Mouse (Mus musculus) forebrain, embryonic 10.5 days (tissue): ENCODE data around the gene Ifi47. TPM values are rescaled to one million over a fixed set of nuclear protein-coding genes. Genes with fewer than 3 reads are reported as not detected.
"Not testable (repeated sequence)": the region's sequence is repeated elsewhere in the genome, so short reads cannot be mapped to it uniquely, and the experiment has no call there.

Experiments
- DNase-seq: peaks from one replicate; pipeline ENCODE4 v3.0.0-alpha.2; 2017; ENCODE audit warnings: low spot score; ENCODE audit errors: extremely low spot score
- H3K27ac ChIP-seq: fragments of 300-500 bp; sonication (generic); 2 replicates; pipeline ENCODE4 v1.5.1; 2016; ENCODE audit warnings: mild to moderate bottlenecking
- H3K27me3 ChIP-seq: fragments of 300-500 bp; sonication (generic); 2 replicates; pipeline ENCODE4 v1.6.1; 2016; ENCODE audit warnings: mild to moderate bottlenecking; ENCODE audit not compliant: poor library complexity, severe bottlenecking
- H3K36me3 ChIP-seq: fragments of 300-500 bp; sonication (generic); replicated peaks from 2 replicates; pipeline ENCODE4 v1.6.1; 2016; ENCODE audit warnings: mild to moderate bottlenecking, moderate library complexity
- H3K4me1 ChIP-seq: fragments of 300-500 bp; sonication (generic); 2 replicates; pipeline ENCODE4 v1.6.1; 2016
- H3K4me3 ChIP-seq: fragments of 300-500 bp; sonication (generic); 2 replicates; pipeline ENCODE4 v1.5.1; 2016; ENCODE audit warnings: mild to moderate bottlenecking, moderate library complexity
- H3K9me3 ChIP-seq: fragments of 300-500 bp; sonication (generic); 2 replicates; pipeline ENCODE4 v1.6.1; 2016; ENCODE audit warnings: mild to moderate bottlenecking, moderate library complexity
- WGBS: fragments of 180-500 bp; shearing (Covaris S2); methylation state at CpG from one replicate; pipeline ENCODE4 v1.1.7; 2016; 5-methylcytosine and 5-hydroxymethylcytosine counted together
- polyA plus RNA-seq: library from polyadenylated mRNA; unstranded; fragments of >200 nt; fragmentation: Nextera tagmentation; extraction: Ambion mirVana; gene quantifications from 2 replicates; pipeline ENCODE4 v1.2.1, GENCODE M21; 2016

The Ifi47 gene
- 0.12 and 0.62 TPM in 2 replicates for polyA plus RNA-seq

DNA sequence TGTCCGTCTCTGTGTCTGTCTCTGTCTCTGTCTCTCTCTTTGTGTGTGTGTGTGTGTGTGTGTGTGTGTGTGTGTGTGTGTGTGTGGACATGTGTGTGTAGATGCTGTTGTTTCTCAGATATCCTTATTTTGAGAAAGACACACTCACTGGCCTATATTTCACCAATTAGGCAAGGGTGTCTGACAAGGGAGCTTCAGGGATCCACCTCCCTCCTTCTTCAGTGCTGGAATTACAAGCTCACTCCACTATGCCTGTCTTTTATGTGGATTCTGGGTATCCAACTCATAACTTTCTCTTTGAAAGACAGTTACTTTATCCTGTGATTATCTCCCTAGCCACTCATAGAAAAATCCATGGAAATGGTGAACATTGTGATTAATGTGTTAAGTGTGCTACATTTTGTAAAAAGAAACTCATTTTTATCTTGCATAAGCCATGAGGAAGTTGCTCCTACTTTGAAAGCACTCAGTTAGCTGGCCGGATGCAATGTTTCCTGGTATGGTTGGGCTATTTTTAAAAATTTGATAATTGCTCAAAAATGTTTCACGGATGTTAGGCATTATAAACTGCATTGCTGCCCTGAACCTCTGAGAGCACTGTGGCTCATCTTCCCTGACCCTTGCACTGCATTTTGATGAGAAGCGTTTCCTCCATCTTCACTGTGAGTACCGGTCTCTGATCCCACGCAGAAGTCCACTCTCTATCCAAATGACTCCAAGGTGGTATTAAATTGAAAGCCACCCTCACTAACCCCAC lies at the start of gene Ifi47:
TSS of gene Ifi47 (plus strand) at position 587 of the 757 bp plus-strand sequence.
- WGBS = 89% methylated on average over 6 of the region's 6 CpGs
- H3K4me1 ChIP-seq, H3K4me3 ChIP-seq, H3K27me3 ChIP-seq, H3K9me3 ChIP-seq, DNase-seq, H3K36me3 ChIP-seq, H3K27ac ChIP-seq: not testable (repeated sequence)

DNA sequence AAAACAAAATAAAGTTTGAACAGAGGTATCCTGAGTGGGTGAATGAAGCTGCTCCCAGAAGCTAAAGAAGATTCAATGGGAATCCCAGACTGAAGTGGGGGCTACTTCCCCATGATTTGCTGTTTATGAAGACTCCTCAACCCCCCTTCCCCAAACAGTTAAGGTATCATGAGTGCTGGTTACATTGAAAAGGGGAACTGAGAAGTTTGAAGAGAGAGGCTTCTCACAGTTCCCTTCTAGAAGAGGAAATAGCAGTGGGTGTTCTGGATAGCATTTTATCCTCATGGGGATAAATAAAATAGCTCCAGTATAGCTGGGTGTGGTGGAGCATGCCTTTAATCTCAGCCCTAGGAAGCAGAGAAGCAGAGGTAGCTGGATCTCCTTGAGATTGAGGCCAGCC lies 26.3 kb upstream of the Ifi47 start:
- H3K27ac ChIP-seq, DNase-seq, H3K9me3 ChIP-seq, H3K36me3 ChIP-seq, H3K4me3 ChIP-seq, H3K27me3 ChIP-seq, H3K4me1 ChIP-seq: not testable (repeated sequence)

DNA sequence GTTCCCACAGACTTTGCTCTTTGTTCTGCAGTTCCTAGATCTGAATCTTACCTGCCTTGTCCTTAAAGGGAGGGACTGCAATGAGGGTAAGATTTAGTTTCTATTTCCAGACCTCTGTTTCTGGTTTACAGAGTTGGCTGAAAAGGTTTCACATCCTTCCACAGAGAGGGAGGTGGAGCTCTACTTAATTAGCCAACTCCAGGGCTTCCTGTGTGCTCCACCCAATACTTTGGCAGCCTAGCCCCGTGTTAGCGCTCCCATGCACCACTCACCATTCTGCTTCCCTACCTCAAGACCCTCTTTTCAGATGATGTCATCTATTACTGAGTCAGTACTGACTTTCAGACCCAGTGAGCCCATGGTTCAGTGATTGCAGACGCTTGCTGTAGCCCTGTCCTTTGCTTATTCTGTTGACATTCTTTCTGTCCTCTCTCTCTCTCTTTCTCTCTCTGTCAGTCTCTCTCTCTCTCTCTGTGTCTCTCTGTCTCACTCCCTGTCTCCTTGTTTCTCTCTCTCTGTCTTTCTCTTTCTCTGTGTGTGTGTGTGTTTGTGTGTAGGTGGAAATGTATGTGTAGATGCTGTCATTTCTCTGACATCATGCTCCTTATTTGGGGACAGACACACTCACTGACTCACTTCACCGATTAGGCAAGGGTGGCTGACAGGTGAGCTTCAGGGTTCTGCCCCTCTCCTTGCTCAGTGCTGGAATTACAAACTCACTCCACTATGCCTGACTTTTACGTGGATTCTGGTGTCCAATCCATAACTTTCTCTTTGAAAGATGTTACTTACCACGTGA lies 25.1 kb upstream of the Ifi47 start, which contains the start of gene 9930111J21Rik2:
TSS of gene 9930111J21Rik2 (minus strand) at position 150 of the 799 bp plus-strand sequence.
- H3K27ac ChIP-seq, H3K4me1 ChIP-seq, DNase-seq, H3K9me3 ChIP-seq, H3K36me3 ChIP-seq, H3K4me3 ChIP-seq, H3K27me3 ChIP-seq: not testable (repeated sequence)
- WGBS = 93% methylated on average over 1 of the region's 6 CpGs

DNA sequence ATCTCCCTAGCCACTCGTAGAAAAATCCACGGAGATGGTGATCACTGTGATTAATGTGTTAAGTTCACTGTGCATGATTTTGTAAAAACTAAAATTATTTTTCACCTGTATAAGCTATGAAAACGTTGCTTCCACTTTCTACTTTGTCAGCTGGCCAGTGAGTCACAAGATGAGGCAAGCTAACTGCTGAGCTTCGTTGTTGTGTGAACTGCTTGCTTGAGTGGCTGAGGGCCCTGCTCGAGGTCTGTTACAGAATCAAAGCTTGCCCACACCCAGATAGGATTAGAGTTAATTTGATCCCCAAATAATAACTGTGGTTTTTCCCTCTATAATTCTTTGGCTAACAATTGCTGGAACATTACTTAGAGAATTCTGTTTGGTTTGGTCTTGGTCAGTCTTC lies 24.5 kb upstream of the Ifi47 start:
- H3K9me3 ChIP-seq, H3K27ac ChIP-seq, H3K4me3 ChIP-seq, H3K36me3 ChIP-seq, DNase-seq, H3K4me1 ChIP-seq, H3K27me3 ChIP-seq: not testable (repeated sequence)
- WGBS = no CpG with 5 or more reads among the region's 5 CpGs

DNA sequence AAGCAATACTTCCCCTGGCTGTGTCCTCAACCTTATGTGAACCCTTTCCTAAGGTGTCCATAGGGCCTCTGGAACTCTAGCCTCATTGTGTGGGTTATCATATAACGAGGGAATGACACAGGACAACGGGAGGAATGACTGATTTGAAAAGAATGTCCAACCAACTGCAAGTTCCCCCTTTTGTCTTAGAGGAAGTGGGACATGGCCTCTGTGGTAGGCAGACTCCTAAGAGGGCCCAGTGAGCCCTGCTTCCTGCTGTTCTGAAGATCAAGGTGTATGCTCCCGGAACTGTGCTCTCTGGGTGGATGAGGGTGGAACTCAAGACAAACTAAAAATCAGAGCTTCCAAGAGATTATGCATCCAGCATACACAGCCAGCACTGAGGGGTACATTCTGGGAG lies 16.3 kb upstream of the Ifi47 start:
- WGBS = 81% methylated on average over 2 of the region's 3 CpGs
- H3K4me1 ChIP-seq, H3K4me3 ChIP-seq, H3K27ac ChIP-seq, H3K27me3 ChIP-seq, H3K36me3 ChIP-seq, H3K9me3 ChIP-seq, DNase-seq: not testable (repeated sequence)

DNA sequence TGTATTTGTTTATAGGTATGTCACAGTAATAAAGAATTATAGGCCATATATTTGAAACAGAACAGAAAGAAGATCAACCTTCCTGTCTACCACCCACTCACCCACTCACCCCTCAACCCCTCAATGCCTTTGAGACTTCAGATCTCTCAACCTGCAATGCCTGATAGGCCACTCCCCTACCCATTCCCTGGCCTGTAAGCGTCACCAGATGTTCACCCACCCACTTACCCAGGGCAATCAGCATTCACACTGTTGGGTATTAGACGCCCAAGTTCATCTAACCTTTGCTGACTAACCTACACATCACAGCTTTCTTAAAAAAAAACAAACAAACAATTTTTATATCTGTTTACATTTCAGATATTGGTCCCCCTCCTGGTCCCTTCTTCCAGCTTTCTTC lies 14.5 kb upstream of the Ifi47 start:
- 76% methylated on average over 2 of the region's 2 CpGs for WGBS

DNA sequence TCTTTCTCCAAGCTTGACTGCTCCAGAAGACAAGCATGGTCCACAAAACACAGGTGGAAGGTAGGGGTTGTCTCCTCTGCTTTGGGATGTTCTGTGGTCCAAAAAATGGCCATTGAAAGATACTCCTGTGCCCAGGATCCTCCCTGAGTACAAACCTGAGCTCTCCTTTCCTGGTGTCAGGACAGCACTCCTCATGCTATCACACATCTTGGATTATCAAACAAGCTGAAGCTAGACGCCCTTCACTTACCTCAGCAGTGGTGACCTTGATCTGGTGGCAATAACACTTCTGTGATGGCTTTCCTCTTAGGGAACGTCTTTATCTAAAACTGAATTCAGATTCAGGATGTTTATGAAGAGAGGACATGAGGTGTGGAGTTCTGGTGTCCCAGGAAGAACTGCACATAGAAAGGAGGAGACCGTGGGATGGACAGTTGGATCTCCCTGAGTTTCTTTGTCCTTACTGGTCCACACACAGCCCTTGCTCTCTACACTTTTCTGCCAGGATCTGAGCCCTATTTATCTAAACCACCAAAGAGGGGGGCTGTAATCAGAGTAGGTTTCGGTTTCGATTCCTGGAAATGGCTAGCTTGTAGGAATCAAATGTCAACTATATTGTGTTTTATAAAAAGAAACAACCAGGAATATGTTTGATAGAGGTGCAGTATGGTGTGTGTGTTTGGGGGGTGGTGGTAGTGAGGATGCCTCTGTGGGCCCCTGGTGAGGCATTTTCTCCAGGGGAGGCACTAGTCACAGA lies 12.5 kb upstream of the Ifi47 start, which contains the start of gene Tgtp2:
TSS of gene Tgtp2 (minus strand) at position 494 of the 757 bp plus-strand sequence.
- H3K27me3 ChIP-seq, H3K36me3 ChIP-seq, H3K9me3 ChIP-seq, H3K27ac ChIP-seq, H3K4me1 ChIP-seq, H3K4me3 ChIP-seq, DNase-seq: not testable (repeated sequence)
- 81% methylated on average over 5 of the region's 5 CpGs for WGBS

More for the DNA sequence above, 14.5 kb upstream of the Ifi47 start:
- H3K36me3 ChIP-seq, H3K9me3 ChIP-seq, H3K4me3 ChIP-seq, DNase-seq, H3K27me3 ChIP-seq, H3K27ac ChIP-seq, H3K4me1 ChIP-seq: not testable (repeated sequence)

DNA sequence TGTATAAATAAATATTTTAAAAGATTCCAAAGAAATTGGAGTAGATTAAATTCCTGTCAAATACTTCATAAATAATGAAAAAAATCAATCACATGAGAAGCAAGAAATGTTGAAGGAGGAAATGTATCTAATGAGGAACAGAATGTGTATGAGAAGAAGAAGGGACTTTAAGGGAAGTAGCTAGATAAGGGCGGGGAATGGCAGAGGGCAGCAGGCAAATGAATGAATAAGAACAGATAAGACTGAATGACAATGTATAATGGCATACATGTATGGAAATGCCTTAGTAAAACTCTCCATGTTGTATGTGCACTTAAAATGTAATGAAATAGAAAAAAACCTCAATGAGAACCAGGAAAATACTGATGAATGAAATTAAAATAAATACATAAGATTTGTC lies 8.0 kb upstream of the Ifi47 start:
- Histone ChIP-seq H3K4me1 (no peaks in the 10 kb centered on the region), H3K9me3 (no peaks in the 10 kb centered on the region), H3K27ac (no peak overlapping the region), H3K4me3 (no peak overlapping the region), H3K27me3 (no peaks in the 10 kb centered on the region), H3K36me3 (no peaks in the 10 kb centered on the region)
- WGBS = 92% methylated on average over 1 of the region's 1 CpGs
- no peak for DNase-seq

DNA sequence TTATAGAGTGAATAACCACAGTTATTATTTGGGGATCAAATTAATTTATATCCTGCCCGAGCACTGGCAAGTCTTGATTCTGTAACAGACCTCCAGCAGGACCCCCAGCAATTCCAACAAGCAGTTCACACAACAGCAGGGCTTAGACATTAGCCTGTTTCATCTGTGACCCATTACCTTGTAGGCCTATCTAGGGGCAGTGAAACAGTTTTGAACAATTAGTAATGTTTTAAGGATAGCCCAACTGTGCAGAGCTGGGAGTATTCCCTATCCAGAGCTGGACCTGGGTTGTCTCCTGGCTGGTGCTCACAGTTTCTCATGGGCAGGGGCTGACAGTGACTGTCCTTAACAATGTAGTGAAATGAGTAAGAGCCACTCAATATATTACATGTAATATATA lies 625 bp downstream of the Ifi47 start:
- WGBS = 84% methylated on average over 1 of the region's 1 CpGs
- Histone ChIP-seq H3K9me3 (no peaks in the 10 kb centered on the region), H3K4me1 (no peaks in the 10 kb centered on the region), H3K27me3 (no peaks in the 10 kb centered on the region), H3K4me3 (no peak overlapping the region), H3K27ac (no peak overlapping the region), H3K36me3 (no peaks in the 10 kb centered on the region)
- no peak for DNase-seq

DNA sequence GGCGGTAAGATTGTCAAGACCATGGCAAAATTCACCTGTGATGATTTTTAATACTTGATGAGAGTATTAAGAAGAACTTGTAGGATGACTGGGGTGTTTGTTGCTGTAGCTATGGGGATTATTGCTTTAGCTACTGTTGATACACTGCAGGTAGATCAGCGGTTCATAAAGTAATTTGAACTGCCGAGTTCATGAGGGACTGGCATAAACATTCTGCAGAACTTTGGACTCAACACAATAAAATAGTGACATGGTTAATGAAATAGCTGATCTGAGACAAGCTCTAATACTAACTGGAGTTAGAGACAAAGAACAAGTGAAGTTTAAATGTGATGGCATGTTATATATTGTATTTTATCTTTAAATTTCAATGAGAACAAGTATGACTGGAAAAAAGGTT lies 2.3 kb downstream of the Ifi47 start:
- 93% methylated on average over 3 of the region's 3 CpGs for WGBS
- no peaks in the 10 kb centered on the region for H3K4me1 ChIP-seq
- no peak overlapping the region for H3K4me3 ChIP-seq
- no peak for DNase-seq
- H3K27me3 ChIP-seq = no peaks in the 10 kb centered on the region
- H3K27ac ChIP-seq = no peak overlapping the region
- H3K36me3 ChIP-seq = no peaks in the 10 kb centered on the region
- H3K9me3 ChIP-seq = no peaks in the 10 kb centered on the region

DNA sequence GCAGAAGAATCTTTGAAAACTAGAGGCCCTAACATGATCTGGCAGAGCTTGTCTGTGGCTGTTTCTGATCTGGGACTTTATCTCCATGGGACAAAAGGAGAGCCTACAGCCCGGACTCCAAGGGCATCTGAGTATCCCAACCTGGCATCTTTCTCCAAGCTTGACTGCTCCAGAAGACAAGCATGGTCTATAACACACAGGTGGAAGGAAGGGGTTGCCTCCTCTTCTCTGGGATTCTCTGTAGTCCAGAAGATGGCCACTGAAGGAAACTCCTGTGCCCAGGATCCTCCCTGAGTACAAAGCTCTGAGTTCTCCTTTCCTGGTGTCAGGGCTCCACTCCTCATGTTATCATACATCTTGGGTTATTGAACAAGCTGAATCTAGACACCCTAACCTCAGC lies 4.2 kb downstream of the Ifi47 start:
- Histone ChIP-seq H3K9me3 (no peaks in the 10 kb centered on the region), H3K4me3 (no peak overlapping the region), H3K4me1 (no peaks in the 10 kb centered on the region), H3K27me3 (no peaks in the 10 kb centered on the region), H3K27ac (no peak overlapping the region), H3K36me3 (no peaks in the 10 kb centered on the region)
- 81% methylated on average over 1 of the region's 1 CpGs for WGBS
- DNase-seq = no peak

DNA sequence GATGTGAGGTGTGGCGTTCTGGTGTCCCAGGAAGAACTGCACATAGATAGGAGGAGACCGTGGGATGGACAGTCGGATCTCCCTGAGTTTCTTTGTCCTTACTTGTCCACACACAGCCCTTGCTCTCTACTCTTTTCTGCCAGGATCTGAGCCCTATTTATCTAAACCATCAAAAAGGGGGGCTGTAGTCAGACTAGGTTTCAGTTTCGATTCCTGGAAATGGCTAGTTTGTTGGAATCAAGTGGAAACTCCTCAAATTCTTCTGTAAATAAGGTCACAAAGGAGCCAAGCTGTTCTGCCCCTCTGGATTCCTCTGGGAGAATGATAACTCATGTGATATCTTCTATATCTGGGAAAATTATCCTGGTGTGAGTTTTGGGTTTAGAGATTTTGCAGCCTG lies 5.0 kb downstream of the Ifi47 start:
- DNase-seq = no peak
- Histone ChIP-seq H3K4me1 (no peaks in the 10 kb centered on the region), H3K9me3 (no peaks in the 10 kb centered on the region), H3K27ac (no peak overlapping the region), H3K27me3 (no peaks in the 10 kb centered on the region), H3K36me3 (no peaks in the 10 kb centered on the region), H3K4me3 (no peak overlapping the region)
- WGBS = 88% methylated on average over 4 of the region's 4 CpGs

DNA sequence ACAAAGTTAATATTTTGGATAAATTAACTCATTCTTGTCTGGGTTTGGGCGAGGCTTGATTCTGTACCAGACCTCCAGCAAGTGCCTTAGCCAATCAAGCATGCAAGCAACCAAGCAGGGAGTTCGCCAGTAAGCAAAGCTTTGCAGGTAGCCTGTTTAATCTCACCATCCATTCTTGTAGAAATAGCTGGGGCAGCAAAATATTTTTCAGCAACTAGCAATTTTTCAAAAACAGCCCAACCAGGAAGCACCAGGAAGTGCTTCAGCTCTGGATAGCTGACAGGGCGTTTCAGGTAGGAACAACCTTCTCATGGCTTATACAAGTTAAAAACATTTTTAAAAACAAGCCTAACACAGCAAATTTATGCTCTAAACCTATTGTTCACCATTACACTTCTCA lies 5.5 kb downstream of the Ifi47 start:
- no peak overlapping the region for H3K27ac ChIP-seq
- no peaks in the 10 kb centered on the region for H3K4me1 ChIP-seq
- H3K9me3 ChIP-seq = no peaks in the 10 kb centered on the region
- no peak overlapping the region for H3K4me3 ChIP-seq
- DNase-seq = no peak
- WGBS = 79% methylated on average over 3 of the region's 3 CpGs
- H3K27me3 ChIP-seq = no peaks in the 10 kb centered on the region
- H3K36me3 ChIP-seq = no peaks in the 10 kb centered on the region
